Mouse (Mus musculus) left cerebral cortex, postnatal 25 days (tissue): ENCODE data around the gene Ppia. TPM values are rescaled to one million over a fixed set of nuclear protein-coding genes. Genes with fewer than 3 reads are reported as not detected.
A peak's percentile ranks its signal among the peaks of the same experiment; 100 is the strongest.
"Not testable (repeated sequence)": the region's sequence is repeated elsewhere in the genome, so short reads cannot be mapped to it uniquely, and the experiment has no call there.

Experiments used
- DNase-seq, 2 experiments: peaks; one replicate each; pipeline ENCODE4 v3.0.0; 2022; ENCODE audit warnings: low spot score in 2 of 2, mixed read lengths in 1 of 2
- intact Hi-C: fragments of 180-260 bp; cut with DNase I; formaldehyde crosslinking; loops from one replicate; pipeline ENCODE4 v1.15.1; 2025
- total RNA-seq, 2 experiments: library from RNA; stranded (reverse); gene quantifications; 2 replicates each; pipeline ENCODE4 v1.2.3; 2021

The Ppia gene
- total RNA-seq, 2 experiments from 2014 or later, result 1,922 to 2,079 TPM

DNA sequence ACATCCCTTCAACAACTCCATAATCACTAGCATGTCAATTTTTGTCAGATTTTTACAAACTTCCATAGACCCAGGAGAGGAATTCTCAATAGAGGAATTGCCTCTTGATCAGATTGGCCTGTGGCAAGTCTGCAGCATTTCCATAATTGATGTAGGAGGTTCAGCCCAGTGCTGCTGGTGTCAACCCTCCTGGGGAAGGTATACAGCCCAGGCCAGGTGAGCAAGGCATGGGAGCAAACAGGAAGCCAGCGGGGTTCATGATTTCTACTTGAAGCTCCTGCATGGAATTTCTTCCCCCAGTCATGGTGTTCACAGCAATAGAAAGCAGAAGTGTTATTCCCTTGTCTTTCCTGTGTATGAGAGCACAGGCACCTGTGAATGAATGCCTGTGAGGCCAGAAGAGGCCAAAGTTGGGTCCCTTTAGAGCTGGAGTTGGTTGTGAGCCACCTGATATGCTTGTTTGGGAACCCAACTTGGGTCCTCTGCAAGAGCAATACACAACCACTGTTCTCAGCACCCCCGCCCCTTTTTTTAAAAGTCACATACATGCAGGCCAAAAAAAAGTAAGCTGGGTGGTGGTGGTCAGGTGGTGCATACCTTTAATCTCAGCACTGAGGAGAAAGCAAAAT, 5.6 kb downstream of the Ppia start:
- DNase-seq, result no peak

DNA sequence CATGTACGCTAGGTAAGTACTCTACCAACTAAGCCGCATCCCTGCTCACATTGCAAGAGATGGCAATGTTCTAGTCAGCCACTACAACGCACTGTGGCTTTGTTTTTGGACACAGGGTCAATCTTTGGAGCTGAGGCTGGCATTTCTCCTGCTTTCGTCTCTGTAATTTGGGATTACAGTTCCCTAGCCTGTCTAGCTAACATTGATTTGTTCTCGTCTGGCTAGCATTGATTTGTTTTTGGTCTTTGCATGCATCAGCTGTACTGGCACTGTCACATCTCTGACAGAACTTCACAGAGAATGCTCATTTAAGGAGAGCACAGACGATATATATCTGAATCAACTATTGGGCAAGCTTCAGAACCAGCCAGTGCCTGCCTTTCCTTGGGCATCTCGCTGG, 14.9 kb downstream of the Ppia start:
- intact Hi-C loops, result no loop called here
- DNase-seq, result no peak

More for the DNA sequence above, 5.6 kb downstream of the Ppia start:
- intact Hi-C loops, result no loop called here

DNA sequence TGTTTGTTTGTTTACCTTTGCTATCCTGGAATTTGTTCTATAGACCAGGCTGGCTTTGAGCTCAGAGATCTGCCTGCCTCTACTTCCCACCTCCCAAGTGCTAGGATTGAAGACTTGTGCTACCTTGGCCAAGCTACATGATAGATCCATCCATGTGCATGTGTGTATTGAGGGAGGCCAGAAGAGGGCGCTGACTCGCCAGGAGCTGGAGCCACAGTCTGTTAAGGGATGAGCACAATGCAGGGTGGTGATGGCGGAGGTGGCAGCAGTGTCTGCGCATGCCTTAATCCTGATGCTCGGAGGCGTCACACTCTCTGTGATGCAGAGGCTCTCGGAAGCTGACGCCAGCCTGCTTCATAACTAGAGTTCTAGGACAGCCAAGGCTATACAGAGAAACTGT, 21.2 kb downstream of the Ppia start:
- intact Hi-C loops, result no loop called here

DNA sequence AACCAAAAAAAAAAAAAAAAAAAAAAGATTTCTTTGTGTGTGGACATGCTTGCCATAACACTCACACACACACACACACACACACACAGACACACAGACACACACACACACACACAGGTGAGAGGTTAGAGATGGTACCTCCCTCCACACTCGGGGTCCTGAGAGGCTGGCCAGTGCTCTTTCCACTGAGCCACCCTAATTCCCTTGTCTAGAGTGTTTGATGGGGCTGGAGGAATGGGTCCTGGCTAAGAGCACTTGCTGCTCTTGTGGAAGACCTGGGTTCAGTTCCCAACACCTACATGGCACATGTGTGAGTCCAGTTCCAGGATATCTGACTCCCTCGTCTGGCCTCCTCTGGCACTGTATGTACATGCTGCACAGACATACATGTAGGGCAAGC, 22.4 kb downstream of the Ppia start:
- no peak for DNase-seq
- intact Hi-C loops, result no loop called here

More for the DNA sequence above, 21.2 kb downstream of the Ppia start:
- DNase-seq, result no peak

DNA sequence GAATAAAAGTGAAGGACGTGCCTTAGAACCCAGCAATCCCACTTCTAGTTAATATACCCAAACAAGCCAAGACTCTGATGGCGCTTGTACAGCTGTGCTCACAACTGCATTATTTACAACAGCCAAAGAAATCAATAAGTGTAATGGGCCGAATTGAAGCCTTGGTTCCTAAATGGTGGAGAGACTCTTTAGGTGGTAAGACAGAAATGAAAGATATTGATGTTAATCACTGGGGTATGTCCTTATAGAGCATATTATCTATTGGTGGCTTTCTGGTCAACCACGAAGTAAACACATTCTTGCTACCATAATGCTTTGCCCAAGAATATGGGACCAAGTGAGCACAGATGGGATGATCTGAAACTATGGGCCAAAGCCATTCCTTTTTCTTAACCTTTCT, 24.9 kb downstream of the Ppia start:
- no peak for DNase-seq
- intact Hi-C loops, result no loop called here

DNA sequence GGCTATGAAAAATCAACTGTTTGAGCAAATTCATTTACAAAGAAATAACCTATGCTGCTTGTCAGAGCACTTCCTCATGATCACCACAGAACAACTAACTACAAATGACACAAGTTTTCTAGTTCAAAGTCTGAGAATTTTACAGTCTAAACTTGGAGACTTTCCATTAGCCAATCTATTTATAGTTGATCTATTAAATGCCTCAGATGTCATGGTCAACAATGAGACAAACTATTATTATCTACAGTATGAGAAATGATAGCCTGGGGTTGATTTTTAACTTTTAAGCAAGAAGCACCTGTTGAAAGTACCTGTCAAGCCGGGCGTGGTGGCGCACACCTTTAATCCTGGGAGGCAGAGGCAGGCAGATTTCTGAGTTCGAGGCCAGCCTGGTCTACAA, 27.3 kb downstream of the Ppia start:
- intact Hi-C loops, result no loop called here
- DNase-seq, result no peak

DNA sequence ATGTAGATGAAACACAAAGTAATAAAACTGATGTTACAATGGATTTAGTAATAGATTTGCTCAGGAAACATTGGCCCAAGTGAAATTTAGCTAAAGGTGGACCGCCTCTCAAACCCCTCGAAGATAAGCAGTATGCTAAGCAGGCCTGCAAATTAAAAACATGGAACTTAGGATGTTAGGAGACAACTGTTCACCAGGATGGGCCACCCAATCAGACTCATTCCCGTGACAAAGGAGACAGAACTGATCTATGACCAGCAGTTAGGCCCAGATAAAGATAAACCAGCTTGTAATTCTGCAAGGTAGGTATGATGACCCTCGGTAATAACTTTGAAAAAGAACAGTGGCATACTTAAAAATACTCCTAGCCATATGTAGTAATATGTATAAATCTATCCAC, 27.9 kb downstream of the Ppia start:
- intact Hi-C loops, result no loop called here
- no peak for DNase-seq

DNA sequence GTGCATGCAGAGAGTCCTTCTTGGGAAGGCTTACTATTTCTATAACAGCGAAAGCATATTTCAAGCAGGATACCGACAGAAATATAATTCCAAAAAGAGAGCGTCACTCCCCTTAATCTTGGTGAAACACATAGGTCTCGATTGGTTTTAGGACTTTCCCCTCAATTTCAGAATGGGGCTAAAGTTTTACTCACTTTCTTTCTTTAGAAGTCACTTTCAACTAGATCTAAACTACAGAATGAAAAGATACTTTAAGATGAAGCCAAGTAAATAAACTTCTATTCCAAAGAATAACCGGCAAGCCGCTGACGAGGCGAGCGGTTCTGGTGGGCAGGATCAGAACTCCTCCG, 28.5 kb downstream of the Ppia start:
- intact Hi-C loops, result loop anchor here (2.0 kb wide), 1 partner anchor 31 kb away; the partner anchor contains the start of gene Purb

DNA sequence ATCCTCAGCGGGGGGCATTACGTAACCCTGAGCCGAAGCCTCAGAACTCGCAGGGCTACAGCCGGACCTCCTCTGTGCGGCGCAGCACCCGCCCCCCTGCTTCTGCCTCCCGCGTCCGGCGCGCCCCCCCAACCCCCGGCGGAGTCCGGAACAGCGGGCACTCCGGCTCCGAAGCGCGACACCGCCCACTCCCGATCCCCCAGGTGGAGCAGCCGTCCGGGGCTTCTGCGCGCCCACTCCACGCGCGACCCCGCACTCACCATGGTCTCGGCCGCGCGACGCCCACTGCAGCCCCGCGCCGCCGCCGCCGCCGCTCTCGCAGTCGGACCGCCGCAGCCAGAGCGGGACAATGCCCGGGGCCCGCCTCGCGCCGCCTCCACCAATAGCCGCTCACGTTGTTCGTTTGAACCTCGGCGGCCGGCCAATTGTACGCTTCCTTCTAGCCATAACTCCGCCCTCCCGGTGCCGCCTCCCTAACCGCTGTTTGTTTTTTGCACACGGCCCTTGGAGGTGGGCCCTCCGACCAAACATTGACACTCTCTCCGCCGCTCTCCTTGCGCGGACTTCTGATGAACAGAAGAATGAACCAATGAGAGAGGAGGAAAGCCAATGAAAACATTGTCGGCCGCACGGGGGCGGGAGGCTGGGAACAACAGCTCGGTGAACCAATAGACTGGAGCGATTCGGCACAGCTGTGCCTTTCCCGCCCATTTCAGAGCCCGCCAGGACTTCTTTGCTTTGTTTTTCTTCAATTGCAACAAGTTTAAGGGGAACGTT, 29.0 kb downstream of the Ppia start, which contains the start of gene H2afv:
H2afv (minus strand) TSS at position 367 of the 777 bp plus-strand sequence.
- intact Hi-C loops, result loop anchor here (2.0 kb wide), 1 partner anchor 31 kb away; the partner anchor contains the start of gene Purb
- peak; percentile 99 to 100 for DNase-seq

More for the DNA sequence above, 28.5 kb downstream of the Ppia start:
- no peak for DNase-seq

DNA sequence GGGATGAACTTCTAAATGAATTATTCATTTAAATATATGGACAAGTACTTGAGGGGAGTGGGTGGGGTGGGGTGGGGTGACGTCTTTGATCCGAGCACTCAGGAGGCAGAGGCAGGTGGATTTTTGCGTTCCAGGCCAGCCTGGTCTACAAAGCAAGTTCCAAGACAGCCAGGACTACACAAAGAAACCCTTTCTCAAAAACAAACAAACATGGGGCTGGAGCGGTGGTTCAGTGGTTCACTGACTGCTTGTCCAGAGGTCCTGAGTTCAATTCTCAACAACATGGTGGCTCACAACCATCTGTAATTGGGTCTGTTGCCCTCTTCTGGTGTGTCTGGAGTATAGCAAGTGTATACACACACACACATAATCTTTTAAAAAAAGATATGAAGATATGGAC, 30.2 kb downstream of the Ppia start:
- no peak for DNase-seq
- intact Hi-C loops, result loop anchor here (2.0 kb wide), 1 partner anchor 29 kb away; the partner anchor contains the start of gene Purb

DNA sequence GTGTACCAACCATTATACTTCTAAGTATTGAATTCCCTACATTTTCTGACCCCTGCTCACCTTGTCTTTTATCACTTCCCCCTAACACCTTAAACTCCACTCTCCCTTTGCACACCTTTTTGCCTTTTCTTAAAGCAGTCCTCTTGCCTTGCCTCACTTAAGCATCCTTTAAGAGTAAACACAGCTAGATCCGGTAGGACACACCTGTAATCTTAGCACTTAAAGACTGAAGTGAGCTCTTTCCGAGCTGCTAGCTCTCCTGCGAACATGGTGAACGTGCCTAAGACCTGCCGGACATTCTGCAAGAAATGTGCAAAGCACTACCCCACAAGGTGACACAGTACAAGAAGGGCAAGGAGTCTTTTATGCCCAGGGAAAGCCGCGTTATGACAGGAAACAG, 30.7 kb downstream of the Ppia start:
- no peak for DNase-seq
- intact Hi-C loops, result loop anchor here (2.0 kb wide), 1 partner anchor 29 kb away; the partner anchor contains the start of gene Purb

DNA sequence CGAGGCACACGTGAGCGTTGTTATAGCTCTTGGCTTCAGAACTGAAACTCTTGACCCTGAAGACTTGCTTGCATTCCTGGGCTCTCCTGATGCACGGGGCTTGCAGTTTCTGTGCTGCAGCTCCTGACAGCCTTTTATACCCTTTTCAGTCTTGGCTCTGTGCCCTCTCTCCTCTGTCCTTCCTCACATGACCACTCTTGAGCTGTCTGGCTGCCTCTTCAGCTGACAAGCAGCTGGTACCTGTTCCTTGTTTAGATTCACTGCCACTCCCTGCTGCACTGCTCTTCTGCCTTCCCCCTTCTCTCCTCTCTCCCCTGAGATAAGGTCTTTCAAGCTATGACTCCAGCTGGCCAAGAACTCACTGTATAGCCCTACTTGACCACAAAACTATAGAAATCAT, 32.2 kb downstream of the Ppia start:
- intact Hi-C loops, result no loop called here
- no peak for DNase-seq

DNA sequence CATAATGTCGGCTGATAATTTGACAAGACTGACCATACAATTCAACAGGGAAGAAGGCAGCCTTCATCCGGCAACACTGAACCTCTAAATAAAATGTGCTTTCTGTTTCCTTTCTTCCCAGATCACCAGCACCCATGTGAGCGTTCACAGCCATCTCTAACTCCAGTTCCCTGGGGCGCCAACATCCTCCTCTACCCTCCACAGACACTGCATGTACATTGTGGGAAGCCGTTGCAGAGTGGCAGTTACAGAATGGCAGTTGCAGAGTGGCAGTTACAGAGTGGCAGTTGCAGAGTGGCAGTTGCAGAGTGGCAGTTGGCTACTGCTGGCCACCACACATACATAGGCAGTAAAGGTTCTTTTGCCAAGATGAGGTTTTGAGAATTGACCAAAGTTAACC, 32.9 kb downstream of the Ppia start:
- intact Hi-C loops, DNase-seq: not testable (repeated sequence)

DNA sequence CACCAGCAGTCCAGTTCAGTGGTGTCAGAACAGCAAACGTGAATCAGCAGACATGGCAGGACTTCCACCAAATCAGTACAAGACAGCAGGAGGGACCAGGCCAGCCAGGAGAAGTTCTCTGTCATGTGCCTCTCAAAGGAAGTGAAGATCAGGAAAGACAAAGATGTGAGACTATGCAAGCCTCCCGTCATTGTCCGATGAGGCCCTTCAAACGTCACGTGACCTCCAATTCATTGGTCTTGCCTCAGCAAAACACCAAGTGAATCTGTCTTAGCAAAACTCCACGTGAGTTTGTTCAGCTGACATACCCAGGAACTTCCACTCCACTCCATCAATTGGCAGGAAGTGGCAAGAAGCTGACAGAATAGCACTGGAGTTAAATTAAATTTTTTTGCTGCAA, 40.8 kb downstream of the Ppia start:
- intact Hi-C loops, result no loop called here
- DNase-seq, result no peak

DNA sequence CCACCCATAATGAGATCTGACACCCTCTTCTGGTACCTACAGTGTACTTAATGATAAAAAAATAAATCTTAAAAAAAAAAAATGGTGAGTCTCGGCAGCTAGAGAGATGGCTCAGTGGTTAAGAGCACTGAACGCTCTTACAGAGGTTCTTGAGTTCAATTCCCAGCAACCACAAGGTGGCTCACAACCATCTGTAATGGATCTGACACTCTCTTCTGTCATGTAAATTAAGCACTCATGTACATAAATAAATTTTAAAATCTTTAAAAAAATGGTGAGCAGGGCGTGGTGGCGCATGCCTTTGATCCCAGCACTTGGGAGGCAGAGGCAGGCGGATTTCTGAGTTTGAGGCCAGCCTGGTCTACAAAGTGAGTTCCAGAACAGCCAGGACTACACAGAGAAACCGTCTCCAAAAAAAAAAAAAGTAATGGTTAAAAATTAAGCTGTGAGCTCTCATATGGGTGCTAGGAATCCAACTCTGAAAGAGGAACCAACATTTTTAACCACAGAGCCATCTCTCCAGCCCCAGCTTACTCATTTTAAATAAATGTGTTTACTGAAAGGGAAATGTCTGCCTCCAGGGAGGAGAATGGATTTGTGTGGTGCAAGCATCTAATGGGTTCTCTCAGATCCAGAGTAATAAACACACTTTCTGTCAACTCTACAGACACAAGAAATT, 48.1 kb downstream of the Ppia start:
- DNase-seq, result no peak
- intact Hi-C loops, result no loop called here

DNA sequence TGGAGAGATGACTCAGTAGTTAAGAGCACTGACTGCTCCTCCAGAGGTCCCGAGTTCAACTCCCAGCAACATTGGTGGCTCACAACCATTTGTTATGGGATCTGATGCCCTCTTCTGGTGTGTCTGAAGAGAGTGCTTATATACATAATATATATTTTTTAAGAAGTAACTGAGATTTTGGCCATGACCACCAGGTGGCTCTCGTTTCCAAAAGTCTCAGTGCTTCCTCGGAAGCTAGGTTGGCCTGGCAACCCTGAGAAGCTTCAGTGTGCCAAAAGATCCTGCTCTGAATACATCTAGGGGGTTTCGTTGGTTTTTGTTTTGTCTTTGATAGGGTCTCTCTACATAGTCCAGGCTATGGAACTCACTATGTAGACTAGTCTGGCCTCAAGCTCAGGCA, 49.9 kb downstream of the Ppia start:
- DNase-seq, result peak; percentile 41 to 77
- intact Hi-C loops, result loop anchor here (5.0 kb wide), 1 partner anchor 162 kb away; the partner anchor contains the start of gene Tbrg4

DNA sequence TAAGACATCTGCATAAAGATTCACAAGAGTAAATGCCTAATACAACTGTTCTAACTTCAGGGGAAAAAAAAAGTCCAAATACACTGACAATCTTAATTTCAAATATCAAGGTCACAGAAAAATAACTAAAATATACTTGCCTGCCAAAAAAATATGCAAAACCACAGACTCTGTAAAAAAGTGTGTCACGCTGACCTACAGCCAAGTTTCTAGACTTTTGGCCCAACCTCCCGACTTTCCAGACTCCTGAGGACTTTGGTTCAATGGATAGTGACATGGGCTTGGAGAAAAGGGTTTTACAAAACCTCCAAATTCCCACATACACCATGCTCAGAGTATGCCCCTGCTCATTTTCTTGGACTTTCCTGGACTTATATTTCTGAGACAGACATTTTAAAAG, 53.3 kb downstream of the Ppia start:
- no peak for DNase-seq
- intact Hi-C loops, result loop anchor here (5.0 kb wide), 1 partner anchor 159 kb away; the partner anchor contains the start of gene Tbrg4
